8 mouse cellular contexts compared by ENCODE assay signal in genomic region chr17:78916369-78916813, GRCm38 (mm10). TPM values are rescaled to one million over a fixed set of nuclear protein-coding genes. Genes with fewer than 3 reads are reported as not detected.
DNase-seq lines count a peak whose midpoint lies in the region; ATAC-seq and TF ChIP-seq lines count a peak whose summit lies in the region.

TSS of gene Cebpzos (plus strand) at chr17:78916500.

- no peaks in the 10 kb centered on the region for H3K27me3 ChIP-seq in embryonic facial prominence, embryonic 14.5 days (replicated peaks; ENCODE audit: control insufficient read depth, insufficient read depth, low read length)
- no peaks in the 10 kb centered on the region for H3K27me3 ChIP-seq in limb, embryonic 14.5 days (ENCODE audit: control insufficient read depth, insufficient read depth, low read length)
- H3K27me3 ChIP-seq in midbrain, postnatal 0 days (ENCODE audit: insufficient read depth, low read length): no peaks in the 10 kb centered on the region

- H3K4me1 ChIP-seq in embryonic facial prominence, embryonic 14.5 days (ENCODE audit: control insufficient read depth, insufficient read depth, low read length): peaks cover 10% of the 10 kb centered on the region
- 0 out of 2 replicates have a peak, but pooled peaks cover 4% of the 10 kb centered on the region for H3K4me1 ChIP-seq in limb, embryonic 14.5 days (ENCODE audit: control insufficient read depth, insufficient read depth, low read length)
- 0 out of 2 replicates have a peak, but pooled peaks cover 6% of the 10 kb centered on the region for H3K4me1 ChIP-seq in midbrain, postnatal 0 days (ENCODE audit: insufficient read depth, low read length)

- peak; percentile 91 for DNase-seq in 3T3-L1 (ENCODE audit: low read depth, low spot score)
- peak; percentile 66 to 75 for DNase-seq in adrenal gland, postnatal 4 days (ENCODE audit: low spot score in 2 of 2)
- DNase-seq in embryonic facial prominence, embryonic 14.5 days (ENCODE audit: low spot score): peak; percentile 92
- DNase-seq in heart, adult 8-10 months (ENCODE audit: low spot score): peak; percentile 81
- DNase-seq in kidney, adult 9 months: peak; percentile 95
- peak; percentile 82 for DNase-seq in limb, embryonic 14.5 days (ENCODE audit: low spot score)
- DNase-seq in midbrain, postnatal 0 days (ENCODE audit: low spot score): peak; percentile 93
- DNase-seq in spleen, postnatal 14 days (ENCODE audit: low spot score in 2 of 2): peak; percentile 87 to 88

- peak within 1 kb of the TSS; percentile 79 for H3K9ac ChIP-seq in embryonic facial prominence, embryonic 14.5 days (ENCODE audit: low read depth, low read length)
- peak within 1 kb of the TSS; percentile 69 for H3K9ac ChIP-seq in limb, embryonic 14.5 days (ENCODE audit: low read depth, low read length, severe bottlenecking)
- peak within 1 kb of the TSS; percentile 80 for H3K9ac ChIP-seq in midbrain, postnatal 0 days (replicated peaks; ENCODE audit: low read length, poor library complexity, severe bottlenecking)

- H3K36me3 ChIP-seq in embryonic facial prominence, embryonic 14.5 days (ENCODE audit: control insufficient read depth, insufficient read depth, low read length): peaks cover 26% of the 10 kb centered on the region
- H3K36me3 ChIP-seq in limb, embryonic 14.5 days (ENCODE audit: control insufficient read depth, insufficient read depth, low read length): peaks cover 23% of the 10 kb centered on the region
- H3K36me3 ChIP-seq in midbrain, postnatal 0 days (ENCODE audit: insufficient read depth, low read length): peaks cover 13% of the 10 kb centered on the region

- TF ChIP-seq CTCF in midbrain, postnatal 0 days (IDR thresholded peaks at IDR 0.05): no peak

- ATAC-seq in embryonic facial prominence, embryonic 14.5 days (ENCODE audit: low read depth): peak; percentile 93
- peak; percentile 92 for ATAC-seq in limb, embryonic 14.5 days (ENCODE audit: low FRiP score, low read depth)
- ATAC-seq in midbrain, postnatal 0 days (ENCODE audit: low FRiP score): peak; percentile 95

- peak within 1 kb of the TSS; percentile 62 for H3K27ac ChIP-seq in embryonic facial prominence, embryonic 14.5 days (replicated peaks; ENCODE audit: low read depth, low read length)
- H3K27ac ChIP-seq in limb, embryonic 14.5 days (replicated peaks; ENCODE audit: low read depth, low read length): peak within 1 kb of the TSS; percentile 77
- peak within 1 kb of the TSS; percentile 72 for H3K27ac ChIP-seq in midbrain, postnatal 0 days (ENCODE audit: low read depth, low read length)

- 0% methylated on average over 32 of the region's 37 CpGs for WGBS in embryonic facial prominence, embryonic 14.5 days
- WGBS in limb, embryonic 14.5 days: 0% methylated on average over 29 of the region's 37 CpGs
- 1% methylated on average over 37 of the region's 37 CpGs for WGBS in midbrain, postnatal 0 days

- no peaks in the 10 kb centered on the region for H3K9me3 ChIP-seq in embryonic facial prominence, embryonic 14.5 days (ENCODE audit: control insufficient read depth, low read length)
- no peaks in the 10 kb centered on the region for H3K9me3 ChIP-seq in limb, embryonic 14.5 days (ENCODE audit: control insufficient read depth, low read length)
- no peaks in the 10 kb centered on the region for H3K9me3 ChIP-seq in midbrain, postnatal 0 days (ENCODE audit: low read length)

- H3K4me2 ChIP-seq in embryonic facial prominence, embryonic 14.5 days (ENCODE audit: low read depth, low read length): peak within 1 kb of the TSS; percentile 64
- H3K4me2 ChIP-seq in limb, embryonic 14.5 days (replicated peaks; ENCODE audit: low read depth, low read length, severe bottlenecking): peak within 1 kb of the TSS; percentile 72
- H3K4me2 ChIP-seq in midbrain, postnatal 0 days (ENCODE audit: low read depth, low read length, poor library complexity, severe bottlenecking): peak within 1 kb of the TSS; percentile 78

- peak; percentile 43; the same call in 1 of the 2 replicates for TF ChIP-seq POLR2A in limb, embryonic 14.5 days (IDR thresholded peaks at IDR 0.05; ENCODE audit: borderline replicate concordance, extremely low read depth, insufficient read depth, insufficient read length)

- H3K4me3 ChIP-seq in embryonic facial prominence, embryonic 14.5 days (ENCODE audit: low read depth, low read length): peak within 1 kb of the TSS; percentile 62
- H3K4me3 ChIP-seq in limb, embryonic 14.5 days (replicated peaks; ENCODE audit: low read length): peak within 1 kb of the TSS; percentile 61
- peak within 1 kb of the TSS; percentile 71 for H3K4me3 ChIP-seq in midbrain, postnatal 0 days (ENCODE audit: low read depth, low read length)

RNA-seq across cellular contexts. Expression of gene Cebpzos, which starts in this region (rescaled TPM):
- total RNA-seq in adrenal gland, postnatal 4 days (2021): 10 to 100 TPM; 44.9 to 45.2 TPM
- polyA plus RNA-seq in embryonic facial prominence, embryonic 14.5 days (2014; fragmentation: Nextera tagmentation; extraction: Ambion mirVana): 95.6 and 96.4 TPM in 2 replicates
- total RNA-seq in heart, adult 8-10 months (2022): 10 to 100 TPM; 64.4 to 75.7 (median 70.8) TPM
- 22.0 and 34.3 TPM in 2 replicates for polyA plus RNA-seq in limb, embryonic 14.5 days (2012; rRNA removed)
- polyA plus RNA-seq in limb, embryonic 14.5 days (2014; fragmentation: Nextera tagmentation; extraction: Ambion mirVana): 100 and 104 TPM in 2 replicates
- 17.6 and 25.4 TPM in 2 replicates for total RNA-seq in midbrain, postnatal 0 days (2014; rRNA removed)
- polyA plus RNA-seq in midbrain, postnatal 0 days (2015; fragmentation: Nextera tagmentation; extraction: Ambion mirVana): 132 TPM in 2 replicates

Comparison
In these comparisons a context has a peak if more than half of its experiments do, and no peak if none do; other contexts are left out.
1. Peak in every context shown above with its lines: DNase-seq, ATAC-seq, H3K4me3 ChIP-seq and H3K27ac ChIP-seq.